Mouse (Mus musculus): ENCODE results near the gene Gadd45gip1. TPM values are rescaled to one million over a fixed set of nuclear protein-coding genes. Genes with fewer than 3 reads are reported as not detected.

The Gadd45gip1 gene
- polyA plus RNA-seq, 1 experiment from 2014 or later, result 49.6 TPM

Small RNA genes lying within 50 kb of the gene (microRNA-seq; reads per million reads assigned to microRNA genes)
- gene Mir7069, result 2.4 reads per million

Other genes with a start within 250 kb of the Gadd45gip1 start
- 91.4 and 96.9 TPM in 2 replicates for gene Ier2, start 168.7 kb upstream of the Gadd45gip1 start, polyA plus RNA-seq (2016; fragmentation: Nextera tagmentation; extraction: Ambion mirVana)
- gene Trmt1, start 145.2 kb upstream of the Gadd45gip1 start, polyA plus RNA-seq (2016; fragmentation: Nextera tagmentation; extraction: Ambion mirVana), result 68.8 and 69.3 TPM in 2 replicates
- 31.3 and 31.5 TPM in 2 replicates for gene Nacc1, start 143.7 kb upstream of the Gadd45gip1 start, polyA plus RNA-seq (2016; fragmentation: Nextera tagmentation; extraction: Ambion mirVana)
- gene Lyl1, start 130.1 kb upstream of the Gadd45gip1 start, polyA plus RNA-seq (2016; fragmentation: Nextera tagmentation; extraction: Ambion mirVana), result 4.9 and 5.8 TPM in 2 replicates
- gene G430095P16Rik, start 108.5 kb upstream of the Gadd45gip1 start, polyA plus RNA-seq (2016; fragmentation: Nextera tagmentation; extraction: Ambion mirVana), result 1.3 and 2.1 TPM in 2 replicates
- gene Nfix, start 31.2 kb upstream of the Gadd45gip1 start, polyA plus RNA-seq (2016; fragmentation: Nextera tagmentation; extraction: Ambion mirVana), result 0.46 and 1.8 TPM in 2 replicates
- 2.9 and 3.5 TPM in 2 replicates for gene Dand5, start 8.7 kb upstream of the Gadd45gip1 start, polyA plus RNA-seq (2016; fragmentation: Nextera tagmentation; extraction: Ambion mirVana)
- gene Rad23a, start 9.1 kb downstream of the Gadd45gip1 start, polyA plus RNA-seq (2016; fragmentation: Nextera tagmentation; extraction: Ambion mirVana), result 130 and 137 TPM in 2 replicates
- 735 and 764 TPM in 2 replicates for gene Calr, start 15.4 kb downstream of the Gadd45gip1 start, polyA plus RNA-seq (2016; fragmentation: Nextera tagmentation; extraction: Ambion mirVana)
- 143 and 144 TPM in 2 replicates for gene Farsa, start 25.5 kb downstream of the Gadd45gip1 start, polyA plus RNA-seq (2016; fragmentation: Nextera tagmentation; extraction: Ambion mirVana)
- 91.1 and 92.7 TPM in 2 replicates for gene Syce2, start 40.6 kb downstream of the Gadd45gip1 start, polyA plus RNA-seq (2016; fragmentation: Nextera tagmentation; extraction: Ambion mirVana)
- gene Gcdh, start 62.4 kb downstream of the Gadd45gip1 start, polyA plus RNA-seq (2016; fragmentation: Nextera tagmentation; extraction: Ambion mirVana), result 44.6 and 49.6 TPM in 2 replicates
- 18.3 and 24.3 TPM in 2 replicates for gene Klf1, start 70.4 kb downstream of the Gadd45gip1 start, polyA plus RNA-seq (2016; fragmentation: Nextera tagmentation; extraction: Ambion mirVana)
- 7.9 and 9.2 TPM in 2 replicates for gene Dnase2a, start 77.0 kb downstream of the Gadd45gip1 start, polyA plus RNA-seq (2016; fragmentation: Nextera tagmentation; extraction: Ambion mirVana)
- gene Mast1, start 105.8 kb downstream of the Gadd45gip1 start, polyA plus RNA-seq (2016; fragmentation: Nextera tagmentation; extraction: Ambion mirVana), result 2.6 and 3.8 TPM in 2 replicates
- 1.3 and 1.8 TPM in 2 replicates for gene Rtbdn, start 115.5 kb downstream of the Gadd45gip1 start, polyA plus RNA-seq (2016; fragmentation: Nextera tagmentation; extraction: Ambion mirVana)
- gene Gm49661, start 137.9 kb downstream of the Gadd45gip1 start, polyA plus RNA-seq (2016; fragmentation: Nextera tagmentation; extraction: Ambion mirVana), result not detected in 2 replicates
- 1,199 and 1,255 TPM in 2 replicates for gene Prdx2, start 138.1 kb downstream of the Gadd45gip1 start, polyA plus RNA-seq (2016; fragmentation: Nextera tagmentation; extraction: Ambion mirVana)
- gene Rnaseh2a, start 138.2 kb downstream of the Gadd45gip1 start, polyA plus RNA-seq (2016; fragmentation: Nextera tagmentation; extraction: Ambion mirVana), result 163 and 173 TPM in 2 replicates
- gene Junb, start 147.2 kb downstream of the Gadd45gip1 start, polyA plus RNA-seq (2016; fragmentation: Nextera tagmentation; extraction: Ambion mirVana), result 3.8 and 4.0 TPM in 2 replicates
- 18.3 and 19.0 TPM in 2 replicates for gene Hook2, start 159.1 kb downstream of the Gadd45gip1 start, polyA plus RNA-seq (2016; fragmentation: Nextera tagmentation; extraction: Ambion mirVana)
- not detected in 2 replicates for gene Best2, start 183.0 kb downstream of the Gadd45gip1 start, polyA plus RNA-seq (2016; fragmentation: Nextera tagmentation; extraction: Ambion mirVana)
- 164 and 166 TPM in 2 replicates for gene Asna1, start 193.8 kb downstream of the Gadd45gip1 start, polyA plus RNA-seq (2016; fragmentation: Nextera tagmentation; extraction: Ambion mirVana)
- 123 and 142 TPM in 2 replicates for gene Trir, start 195.3 kb downstream of the Gadd45gip1 start, polyA plus RNA-seq (2016; fragmentation: Nextera tagmentation; extraction: Ambion mirVana)
- 31.5 and 33.2 TPM in 2 replicates for gene Tnpo2, start 205.4 kb downstream of the Gadd45gip1 start, polyA plus RNA-seq (2016; fragmentation: Nextera tagmentation; extraction: Ambion mirVana)
- 22.9 and 26.3 TPM in 2 replicates for gene Fbxw9, start 228.5 kb downstream of the Gadd45gip1 start, polyA plus RNA-seq (2016; fragmentation: Nextera tagmentation; extraction: Ambion mirVana)
- gene Gm5741, start 236.5 kb downstream of the Gadd45gip1 start, polyA plus RNA-seq (2016; fragmentation: Nextera tagmentation; extraction: Ambion mirVana), result not detected in 2 replicates
- 67.2 and 68.5 TPM in 2 replicates for gene Dhps, start 240.2 kb downstream of the Gadd45gip1 start, polyA plus RNA-seq (2016; fragmentation: Nextera tagmentation; extraction: Ambion mirVana)
- 139 and 142 TPM in 2 replicates for gene Wdr83os, start 249.2 kb downstream of the Gadd45gip1 start, polyA plus RNA-seq (2016; fragmentation: Nextera tagmentation; extraction: Ambion mirVana)
- 58.4 and 63.3 TPM in 2 replicates for gene Wdr83, start 249.8 kb downstream of the Gadd45gip1 start, polyA plus RNA-seq (2016; fragmentation: Nextera tagmentation; extraction: Ambion mirVana)

Data from forebrain, embryonic 10.5 days (tissue).